Mouse (Mus musculus): ENCODE measurements around the gene Sltm.
"Not testable (repeated sequence)": the region's sequence is repeated elsewhere in the genome, so short reads cannot be mapped to it uniquely, and the experiment has no call there.

Gene Sltm

GRCm38 (mm10) chr9:70552233-70552632 is 9.7 kb downstream of the Sltm start:
- DNase-seq: not testable (repeated sequence)

DNA sequence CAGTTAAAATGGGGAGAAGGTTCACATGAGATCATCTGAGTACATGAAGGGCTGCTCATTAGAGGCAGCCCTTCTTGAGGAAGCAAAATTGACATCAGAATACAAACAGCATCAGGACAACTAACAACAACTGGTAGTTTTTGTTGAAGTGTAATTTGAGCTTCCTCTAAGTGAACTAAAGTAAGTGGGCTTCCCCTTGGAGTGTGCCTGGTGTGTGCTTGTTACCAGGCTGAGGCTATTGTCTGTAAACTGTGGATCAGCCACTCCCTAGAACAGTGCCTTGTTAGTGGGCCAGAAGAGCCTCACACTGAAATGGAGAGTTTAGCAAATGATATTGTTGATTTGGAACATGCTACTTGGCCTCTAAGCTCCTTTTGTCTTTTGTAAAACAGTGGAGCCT is 12.9 kb downstream of the Sltm start:
- no peak for DNase-seq

- no peak for DNase-seq
These were observed 14.2 kb downstream of the Sltm start for GRCm38 (mm10) chr9:70556796-70557195.

DNA sequence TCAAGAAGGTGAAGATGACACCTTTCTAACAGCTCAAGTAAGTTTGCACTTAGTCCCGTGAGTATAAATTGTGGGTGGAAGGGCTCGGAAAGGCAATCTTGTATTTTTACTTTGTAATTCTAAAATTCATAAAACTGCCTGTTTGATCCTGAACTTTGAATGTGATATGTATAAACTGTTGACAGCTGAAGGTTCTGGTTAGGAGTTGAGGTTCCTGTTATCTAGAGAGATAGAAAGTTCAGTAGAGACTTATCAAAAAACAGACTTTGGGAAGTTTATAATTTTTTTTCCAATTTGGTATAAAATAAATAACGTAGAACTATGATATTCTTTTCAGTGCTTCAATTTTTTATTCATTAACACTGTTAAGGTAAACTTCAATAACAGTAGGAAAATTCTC is 20.3 kb downstream of the Sltm start:
- DNase-seq: no peak

DNA sequence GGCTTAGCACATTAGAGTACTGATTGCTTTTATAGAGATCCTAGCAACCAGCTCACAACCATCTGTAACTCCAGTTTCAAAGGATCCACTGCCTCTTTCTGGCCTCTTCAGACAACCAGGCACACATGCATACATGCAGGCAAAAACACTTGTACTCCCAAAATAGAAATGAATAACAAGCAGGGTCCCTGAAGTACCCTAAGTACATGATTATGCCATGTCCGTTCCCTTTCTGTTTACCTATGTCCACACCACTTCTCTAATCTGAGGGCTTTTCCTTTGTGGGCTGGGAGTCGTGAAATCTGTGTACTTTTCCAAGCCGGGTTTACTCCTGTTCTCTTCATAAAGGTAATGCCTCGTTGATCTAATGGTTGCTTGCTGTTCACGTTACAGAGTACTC is 25.1 kb downstream of the Sltm start:
- no peak for DNase-seq

DNA sequence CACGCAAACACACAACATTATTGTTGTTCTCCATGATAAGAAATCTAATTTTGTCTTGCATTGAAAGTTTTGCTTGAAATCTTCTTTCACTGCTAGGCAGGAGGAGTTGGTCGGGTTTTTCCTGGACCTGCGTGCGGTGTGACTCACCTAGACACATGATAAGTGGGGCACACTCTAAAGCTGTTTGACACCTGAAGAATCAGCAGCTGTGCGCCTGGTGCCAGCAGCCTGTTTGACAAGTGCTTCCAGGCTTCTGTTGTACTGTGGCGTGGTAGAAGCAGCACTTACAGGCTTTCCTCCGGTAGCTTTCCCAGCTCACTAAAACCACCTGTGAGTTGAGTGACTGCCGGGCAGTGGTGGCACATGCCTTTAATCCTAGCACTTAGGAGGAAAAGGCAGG is 27.8 kb downstream of the Sltm start:
- DNase-seq: no peak

- DNase-seq: no peak
These were observed 35.6 kb downstream of the Sltm start for GRCm38 (mm10) chr9:70578123-70578522.

DNA sequence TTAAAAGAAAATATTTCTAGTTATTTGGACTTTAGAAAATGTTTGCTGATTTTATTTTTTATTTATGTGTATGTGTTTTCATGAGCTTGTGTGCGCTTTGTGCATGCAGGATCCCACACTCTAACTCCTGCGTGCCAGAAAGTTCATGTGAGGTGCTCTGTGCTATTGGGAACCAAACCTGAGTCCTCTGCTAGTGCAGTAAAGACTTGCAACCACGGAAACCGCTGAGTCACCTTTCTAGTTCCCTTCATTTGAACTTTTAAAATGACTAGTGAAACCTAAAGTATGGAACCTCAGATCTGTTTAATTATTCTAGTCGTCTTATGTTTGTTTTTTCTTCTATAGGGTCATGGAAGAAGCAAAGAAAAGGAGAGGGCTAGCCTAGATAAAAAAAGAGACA is 38.4 kb downstream of the Sltm start:
- DNase-seq: no peak

GRCm38 (mm10) chr9:70584641-70585040 is 42.1 kb downstream of the Sltm start:
- DNase-seq: no peak

DNA sequence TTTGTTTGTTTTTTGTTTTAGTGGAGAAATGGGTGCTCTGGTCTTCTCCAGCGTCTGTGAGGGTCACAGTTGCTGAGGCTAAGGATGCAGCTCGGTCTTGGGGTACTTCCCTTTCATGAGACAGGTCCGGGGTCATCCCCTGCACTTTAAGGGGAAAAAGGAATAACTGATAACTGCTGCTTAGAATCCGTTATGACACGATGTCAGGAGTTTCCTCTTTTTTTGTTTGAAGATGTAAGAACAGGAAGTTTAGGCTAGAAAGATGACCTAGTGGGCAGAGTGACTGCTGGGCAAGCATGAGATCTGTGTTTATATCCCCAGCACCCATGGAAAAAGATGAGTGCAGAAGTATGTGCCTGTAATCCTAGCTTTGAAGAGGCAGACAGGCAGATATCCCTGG is 42.6 kb downstream of the Sltm start:
- DNase-seq: no peak

DNA sequence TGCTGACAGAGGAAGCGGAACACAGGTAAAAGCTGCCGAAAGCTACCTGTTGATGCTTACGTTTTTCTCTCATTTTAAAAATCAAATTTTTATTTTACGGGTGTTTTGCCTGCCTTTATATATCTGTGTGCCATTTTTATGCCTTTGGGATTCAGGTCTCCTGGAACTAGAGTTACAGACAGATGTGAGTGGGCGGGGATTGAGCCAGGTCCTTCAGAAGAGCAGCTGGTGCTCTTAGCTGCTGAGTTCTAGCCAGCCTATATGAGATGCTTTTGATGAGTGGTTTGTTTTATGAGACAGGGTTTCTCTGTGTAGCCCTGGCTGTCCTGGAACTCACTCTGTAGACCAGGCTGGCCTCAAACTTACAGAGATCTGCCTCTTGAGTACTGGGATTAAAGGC is 44.6 kb downstream of the Sltm start:
- no peak for DNase-seq

DNA sequence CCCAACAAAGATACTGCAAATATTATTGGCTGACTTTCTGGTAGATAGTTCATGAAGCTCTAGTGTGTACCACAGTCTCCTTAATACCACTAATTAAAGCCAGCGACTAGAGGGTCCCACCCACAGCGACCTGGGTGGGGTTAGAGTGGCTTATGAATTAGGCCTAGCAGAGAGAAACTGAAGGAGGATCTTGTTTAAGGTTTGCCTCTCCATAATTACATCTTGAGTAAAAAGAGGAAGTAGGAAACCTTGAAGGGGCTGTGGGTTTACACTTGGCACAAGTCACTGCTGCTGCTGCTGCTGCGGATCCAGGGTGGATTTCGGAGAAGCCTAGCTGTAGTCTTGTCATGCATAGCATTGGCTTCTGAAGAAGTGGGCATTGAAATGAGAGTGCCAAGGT is 48.2 kb downstream of the Sltm start:
- DNase-seq: no peak

DNA sequence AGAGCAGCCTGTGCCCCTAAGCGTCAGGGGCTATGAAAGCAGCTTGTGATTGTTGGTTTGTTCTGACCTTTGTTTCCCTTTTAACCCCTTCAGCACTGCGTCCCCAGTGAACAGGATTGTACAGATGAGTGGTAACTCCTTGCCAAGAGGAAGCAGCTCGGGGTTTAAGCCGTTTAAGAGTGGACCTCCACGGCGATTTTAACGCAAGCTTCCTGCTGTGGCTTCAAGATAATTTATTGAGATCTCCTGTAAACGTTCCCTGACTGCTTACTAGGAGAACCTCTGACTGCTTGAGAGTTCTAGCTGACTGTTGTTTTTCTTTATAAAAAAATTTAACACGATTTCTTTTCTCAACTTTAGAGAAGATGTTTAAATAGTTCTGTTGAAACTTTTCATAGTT is 48.9 kb downstream of the Sltm start:
- no peak for DNase-seq

- DNase-seq: no peak
These were observed 55.7 kb downstream of the Sltm start for GRCm38 (mm10) chr9:70598271-70598670.

GRCm38 (mm10) chr9:70602186-70602845 is 59.8 kb downstream of the Sltm start:
- no peak for DNase-seq

GRCm38 (mm10) chr9:70611026-70611673 is 68.6 kb downstream of the Sltm start:
- no peak for DNase-seq

GRCm38 (mm10) chr9:70629711-70630110 is 87.2 kb downstream of the Sltm start:
- no peak for DNase-seq

DNA sequence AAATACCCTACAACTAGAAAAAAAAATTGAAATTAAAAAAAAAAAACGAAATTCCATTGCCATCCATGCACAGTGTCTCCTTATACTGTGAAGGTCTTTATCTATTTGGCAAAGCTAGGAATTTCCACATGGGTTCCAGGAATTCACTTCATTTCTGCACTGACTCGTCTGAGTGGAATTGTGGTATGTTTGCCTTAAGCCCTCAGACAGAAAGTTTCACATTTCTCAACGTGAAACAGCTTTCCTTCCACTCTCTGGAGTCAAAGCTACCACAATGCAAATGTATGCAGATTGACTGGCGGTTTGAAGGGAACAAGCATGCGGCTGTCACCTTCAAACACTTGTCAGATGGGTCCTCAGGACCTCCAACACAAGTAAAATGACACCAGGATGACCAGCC is 89.1 kb downstream of the Sltm start:
- DNase-seq: no peak

DNA sequence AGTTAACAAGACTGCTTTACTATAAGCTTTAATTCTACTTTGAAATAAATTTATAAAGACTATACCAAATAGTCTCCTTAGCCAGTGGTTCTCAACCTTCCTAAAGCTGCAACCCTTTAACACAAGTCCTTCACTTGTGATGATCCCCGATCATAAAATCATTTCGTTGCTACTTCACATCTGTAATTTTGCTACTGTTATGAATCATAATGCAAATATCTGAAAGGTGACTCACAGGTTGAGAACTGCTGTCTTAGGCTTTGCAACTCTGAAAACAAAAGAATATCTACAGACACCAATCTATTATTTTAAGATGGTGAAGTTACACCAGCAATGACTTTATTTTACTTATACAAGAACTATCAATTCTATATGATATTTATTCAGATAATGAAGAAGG is 94.2 kb downstream of the Sltm start:
- DNase-seq: no peak
